Mouse (Mus musculus) small intestine, adult 2 months (tissue): Measurements from ENCODE around the gene Tnks2.
A peak's percentile ranks its signal among the peaks of the same experiment; 100 is the strongest.
"Not testable (repeated sequence)": the region's sequence is repeated elsewhere in the genome, so short reads cannot be mapped to it uniquely, and the experiment has no call there.

Experiments used
- CTCF ChIP-seq: fragments of 200-500 bp; IDR thresholded peaks from 2 replicates; pipeline ENCODE4 v1.5.1; 2012; ENCODE audit warnings: low read depth, mild to moderate bottlenecking, control low read depth, inconsistent platforms, low read length, moderate library complexity, mixed read lengths; ENCODE audit not compliant: insufficient replicate concordance, insufficient read length; ENCODE audit errors: extremely low read depth
- POLR2A ChIP-seq: fragments of 200-500 bp; IDR thresholded peaks from 2 replicates; pipeline ENCODE4 v1.6.1; 2012; ENCODE audit warnings: low read depth, mild to moderate bottlenecking, control low read depth, inconsistent platforms, low read length, moderate library complexity

DNA sequence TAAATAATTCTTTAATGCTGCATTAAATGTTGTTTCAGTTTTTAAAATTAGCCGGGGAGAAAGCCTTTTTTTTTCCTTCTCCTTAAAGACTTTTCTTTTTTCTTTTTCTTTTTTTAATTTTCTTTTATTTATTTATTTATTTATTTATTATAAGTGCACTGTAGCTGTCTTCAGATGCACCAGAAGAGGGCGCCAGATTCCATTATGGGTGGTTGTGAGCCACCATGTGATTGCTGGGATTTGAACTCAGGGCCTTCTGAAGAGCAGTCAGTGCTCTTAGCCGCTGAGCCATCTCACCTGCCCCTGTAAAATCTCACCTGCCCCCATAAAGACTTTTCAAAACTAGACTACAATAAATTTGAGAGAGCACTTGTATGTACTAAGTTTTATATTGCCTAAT, 34.6 kb downstream of the Tnks2 start:
- peak; percentile 5; the same call in 1 of the 2 replicates for TF ChIP-seq CTCF
- TF ChIP-seq POLR2A: not testable (repeated sequence)
